Mouse (Mus musculus): Measurements from ENCODE around the gene Desi1. TPM values are rescaled to one million over a fixed set of nuclear protein-coding genes. Genes with fewer than 3 reads are reported as not detected.
A peak's percentile ranks its signal among the peaks of the same experiment; 100 is the strongest.

Desi1 gene
- polyA plus RNA-seq, 1 experiment from 2014 or later, result 27.5 TPM

DNA sequence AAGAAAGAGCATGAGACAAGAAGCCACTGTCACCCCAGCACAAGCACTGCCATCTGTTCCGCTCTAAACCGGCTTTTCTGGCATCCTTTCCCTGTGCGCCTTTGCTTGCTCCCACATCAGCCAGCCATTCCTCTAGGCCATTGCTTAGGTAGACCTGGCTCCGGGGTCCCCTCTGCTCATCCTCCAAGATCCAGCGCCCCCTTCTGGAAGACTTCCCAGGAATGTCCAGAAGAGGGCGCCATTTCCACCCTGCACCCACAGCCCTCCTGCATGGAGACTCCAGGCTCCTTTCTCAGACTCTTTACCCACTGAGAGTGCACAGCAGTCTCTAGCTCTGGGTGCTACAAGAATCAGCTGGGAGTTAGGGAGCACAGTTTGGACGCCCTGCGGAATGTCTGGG is 77.2 kb downstream of the Desi1 start:
- Histone ChIP-seq H3K36me3 (peaks cover 21% of the 10 kb centered on the region), H3K27me3 (ENCODE audit: insufficient read depth, poor library complexity, severe bottlenecking) (no peaks in the 10 kb centered on the region), H3K4me3 (no peak overlapping the region), H3K27ac (no peak overlapping the region), H3K4me1 (peaks cover 11% of the 10 kb centered on the region; the same call in 1 of the 2 replicates), H3K9me3 (no peaks in the 10 kb centered on the region)
- DNase-seq (ENCODE audit: low spot score), result no peak
- WGBS, result 51% methylated on average over 8 of the region's 8 CpGs

DNA sequence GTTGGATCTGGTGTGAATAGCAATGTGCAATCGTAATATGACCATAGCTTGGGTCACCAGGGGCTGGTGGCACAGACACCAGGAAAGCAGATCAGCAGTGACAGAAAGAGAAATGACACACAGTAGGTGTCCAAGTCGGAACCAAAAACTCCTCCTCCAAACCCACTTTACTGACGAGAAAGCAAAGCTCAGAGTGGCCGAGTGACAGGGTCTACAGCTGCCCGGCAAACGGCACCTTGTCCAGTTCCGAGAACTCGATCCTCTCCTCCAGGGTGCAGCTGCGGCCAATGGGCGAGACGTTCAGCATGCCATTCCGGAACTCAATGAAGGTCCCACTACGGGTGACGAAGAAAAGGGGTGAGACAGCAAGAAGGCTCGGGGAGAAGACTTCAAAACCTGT is 78.2 kb downstream of the Desi1 start:
- WGBS, result 94% methylated on average over 15 of the region's 15 CpGs
- peak; percentile 61 for DNase-seq (ENCODE audit: low spot score)
- Histone ChIP-seq H3K4me3 (no peak overlapping the region), H3K27ac (no peak overlapping the region), H3K9me3 (no peaks in the 10 kb centered on the region), H3K4me1 (peaks cover 8% of the 10 kb centered on the region; the same call in 1 of the 2 replicates), H3K27me3 (ENCODE audit: insufficient read depth, poor library complexity, severe bottlenecking) (0 out of 2 replicates have a peak, but pooled peaks cover 3% of the 10 kb centered on the region), H3K36me3 (peaks cover 24% of the 10 kb centered on the region)

DNA sequence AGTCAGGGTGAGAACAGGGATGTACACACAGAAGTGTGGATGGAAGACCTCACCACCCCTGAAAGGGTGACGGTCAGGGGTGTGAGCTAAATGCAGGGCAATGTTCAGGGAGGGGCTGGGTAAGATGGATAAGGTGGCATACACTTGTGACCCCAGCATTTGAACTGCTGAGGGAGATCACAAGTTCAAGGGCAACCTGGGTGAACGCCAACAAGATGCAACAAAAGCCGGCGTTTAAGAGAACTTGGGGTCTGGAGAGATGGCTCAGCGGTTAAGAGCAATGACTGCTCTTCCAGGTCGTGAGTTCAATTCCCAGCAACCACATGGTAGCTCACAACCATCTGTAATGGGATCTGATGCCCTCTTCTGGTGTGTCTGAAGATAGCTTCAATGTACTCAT is 78.9 kb downstream of the Desi1 start:
- Histone ChIP-seq H3K4me3 (no peak overlapping the region), H3K9me3 (no peaks in the 10 kb centered on the region), H3K27ac (no peak overlapping the region), H3K27me3 (ENCODE audit: insufficient read depth, poor library complexity, severe bottlenecking) (0 out of 2 replicates have a peak, but pooled peaks cover 3% of the 10 kb centered on the region), H3K36me3 (peaks cover 24% of the 10 kb centered on the region), H3K4me1 (peaks cover 5% of the 10 kb centered on the region)
- DNase-seq (ENCODE audit: low spot score), result no peak
- WGBS, result 96% methylated on average over 6 of the region's 6 CpGs

DNA sequence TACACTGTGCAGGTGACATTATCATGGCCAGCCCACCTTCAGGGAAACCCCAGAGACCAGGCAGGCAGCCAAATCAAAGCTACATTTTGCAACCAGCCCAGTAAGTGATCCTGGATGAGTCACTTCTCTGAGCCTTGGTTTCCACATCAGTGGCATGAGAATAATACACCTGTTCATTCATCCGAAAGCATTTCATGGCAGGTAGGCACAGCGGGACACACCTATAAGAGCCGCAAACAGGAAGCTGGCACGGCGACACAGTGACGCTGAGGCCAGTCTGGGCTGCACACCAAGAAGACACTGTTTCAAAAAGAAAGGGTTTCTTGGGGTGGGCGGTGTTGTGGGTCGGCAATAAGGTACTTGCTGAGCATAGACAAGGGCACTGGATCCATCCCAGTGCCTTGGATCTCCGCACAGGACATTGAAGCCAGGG is 79.5 kb downstream of the Desi1 start:
- peaks cover 5% of the 10 kb centered on the region for H3K4me1 ChIP-seq
- 0 out of 2 replicates have a peak, but pooled peaks cover 3% of the 10 kb centered on the region for H3K27me3 ChIP-seq (ENCODE audit: insufficient read depth, poor library complexity, severe bottlenecking)
- DNase-seq (ENCODE audit: low spot score), result peak; percentile 68
- H3K9me3 ChIP-seq, result no peaks in the 10 kb centered on the region
- 92% methylated on average over 9 of the region's 9 CpGs for WGBS
- no peak overlapping the region for H3K4me3 ChIP-seq
- peaks cover 24% of the 10 kb centered on the region for H3K36me3 ChIP-seq
- no peak overlapping the region for H3K27ac ChIP-seq

DNA sequence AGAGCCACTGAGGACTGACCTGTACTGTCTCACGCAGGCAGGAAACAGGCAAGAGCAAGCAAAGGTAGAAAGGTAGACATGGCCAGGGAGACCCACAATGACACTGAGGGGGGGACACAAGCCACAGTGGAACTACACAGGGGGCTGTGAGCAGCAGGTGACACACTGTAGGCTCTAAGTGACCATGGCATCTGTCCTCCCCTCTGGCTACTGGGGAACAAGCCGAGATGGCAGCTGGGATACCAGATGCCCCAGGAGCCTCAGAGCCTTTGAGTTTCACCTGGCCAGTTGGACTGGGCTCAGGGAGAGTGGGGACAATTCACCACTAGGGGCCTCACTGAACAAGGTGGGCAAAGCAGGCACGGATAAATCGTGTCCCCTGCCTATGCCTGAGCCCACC is 81.4 kb downstream of the Desi1 start:
- no peaks in the 10 kb centered on the region for H3K9me3 ChIP-seq
- H3K36me3 ChIP-seq, result peaks cover 24% of the 10 kb centered on the region
- H3K4me1 ChIP-seq, result peaks cover 14% of the 10 kb centered on the region
- peak; percentile 70 for DNase-seq (ENCODE audit: low spot score)
- H3K27me3 ChIP-seq (ENCODE audit: insufficient read depth, poor library complexity, severe bottlenecking), result 0 out of 2 replicates have a peak, but pooled peaks cover 3% of the 10 kb centered on the region
- 77% methylated on average over 4 of the region's 4 CpGs for WGBS
- no peak overlapping the region for H3K27ac ChIP-seq
- no peak overlapping the region for H3K4me3 ChIP-seq

DNA sequence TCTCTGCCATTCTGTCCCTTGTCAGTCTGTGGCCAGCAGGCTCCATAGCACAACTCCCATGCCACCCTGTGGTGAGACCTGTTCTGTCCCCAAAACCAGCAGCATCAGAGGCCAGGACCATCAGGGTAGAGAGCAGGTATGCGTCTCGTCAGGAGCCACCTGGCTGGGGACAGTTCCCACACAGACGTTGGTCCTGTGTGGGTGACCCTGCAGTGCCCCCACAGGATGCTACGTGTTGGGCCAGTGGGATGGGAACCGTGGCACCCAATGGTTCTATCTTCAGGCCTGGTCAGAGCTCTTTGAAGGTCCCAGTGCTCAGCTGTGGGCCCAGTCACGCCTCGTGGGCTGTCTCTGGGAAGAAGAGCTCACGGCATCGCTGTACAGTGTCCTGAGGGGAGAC is 82.5 kb downstream of the Desi1 start:
- 89% methylated on average over 9 of the region's 9 CpGs for WGBS

DNA sequence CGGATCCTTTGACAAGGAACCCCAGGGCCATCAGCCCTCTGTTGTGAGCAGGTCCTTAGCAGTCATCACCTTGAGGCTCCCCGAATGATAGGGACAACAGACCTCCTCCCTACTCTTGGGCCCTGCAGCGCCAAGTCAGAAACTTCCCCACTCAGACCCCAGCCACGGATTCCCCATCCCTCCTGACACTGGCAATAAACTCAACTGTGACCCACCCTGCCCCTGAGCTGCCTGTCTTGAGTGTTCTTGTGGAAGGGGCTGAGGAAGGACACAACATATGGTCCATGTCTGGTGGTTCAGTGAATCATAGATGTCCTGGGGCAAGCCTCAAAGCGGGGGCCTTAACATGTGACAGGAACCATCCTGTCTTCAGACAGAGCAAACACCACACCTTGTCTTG is 82.9 kb downstream of the Desi1 start:
- no peaks in the 10 kb centered on the region for H3K9me3 ChIP-seq
- H3K36me3 ChIP-seq, result peaks cover 24% of the 10 kb centered on the region
- no peak overlapping the region for H3K27ac ChIP-seq
- DNase-seq (ENCODE audit: low spot score), result peak; percentile 57
- no peak overlapping the region for H3K4me3 ChIP-seq
- H3K4me1 ChIP-seq, result peaks cover 14% of the 10 kb centered on the region
- WGBS, result 83% methylated on average over 5 of the region's 5 CpGs
- H3K27me3 ChIP-seq (ENCODE audit: insufficient read depth, poor library complexity, severe bottlenecking), result 0 out of 2 replicates have a peak, but pooled peaks cover 3% of the 10 kb centered on the region

More for the DNA sequence above, 82.5 kb downstream of the Desi1 start:
- no peaks in the 10 kb centered on the region for H3K9me3 ChIP-seq
- H3K27me3 ChIP-seq (ENCODE audit: insufficient read depth, poor library complexity, severe bottlenecking), result 0 out of 2 replicates have a peak, but pooled peaks cover 3% of the 10 kb centered on the region
- peaks cover 24% of the 10 kb centered on the region for H3K36me3 ChIP-seq
- H3K27ac ChIP-seq, result no peak overlapping the region
- no peak overlapping the region for H3K4me3 ChIP-seq
- DNase-seq (ENCODE audit: low spot score), result peak; percentile 73
- peaks cover 14% of the 10 kb centered on the region for H3K4me1 ChIP-seq

DNA sequence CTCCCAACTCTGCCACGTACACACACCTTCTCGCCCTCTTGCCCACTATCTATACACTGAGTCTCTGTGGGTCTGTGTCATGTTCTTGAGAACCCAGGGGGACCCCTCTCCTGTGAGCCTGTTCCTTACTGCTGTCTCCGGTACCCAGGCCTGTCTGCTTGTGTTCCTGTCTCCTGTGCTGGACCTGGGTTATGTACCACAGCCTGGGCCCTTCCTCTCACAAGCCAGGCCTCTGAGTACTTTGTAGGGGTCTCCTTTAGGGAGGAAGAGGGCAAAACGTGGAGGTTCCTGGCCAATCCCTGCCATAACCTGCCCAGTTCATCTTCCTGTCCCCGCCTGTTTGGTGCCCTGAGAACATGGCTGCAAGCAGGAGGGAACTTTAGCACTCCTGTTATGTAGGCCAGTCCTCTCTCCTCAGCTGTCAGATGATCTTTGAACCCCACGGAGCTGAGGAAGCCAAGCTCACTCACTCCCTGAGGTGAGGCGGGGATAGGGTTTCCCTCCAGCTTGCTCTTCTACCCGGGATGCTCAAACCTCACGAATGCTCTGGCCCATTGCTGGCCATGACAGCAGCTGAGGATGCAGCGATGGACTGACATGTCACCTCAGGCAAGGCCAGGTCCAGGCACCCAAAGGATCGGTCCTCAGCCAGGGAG is 84.1 kb downstream of the Desi1 start:
- Histone ChIP-seq H3K27me3 (ENCODE audit: insufficient read depth, poor library complexity, severe bottlenecking) (0 out of 2 replicates have a peak, but pooled peaks cover 3% of the 10 kb centered on the region), H3K4me1 (peaks cover 14% of the 10 kb centered on the region), H3K9me3 (no peaks in the 10 kb centered on the region), H3K27ac (no peak overlapping the region), H3K36me3 (peaks cover 18% of the 10 kb centered on the region), H3K4me3 (no peak overlapping the region)
- 63% methylated on average over 11 of the region's 11 CpGs for WGBS
- peak; percentile 64 for DNase-seq (ENCODE audit: low spot score)

DNA sequence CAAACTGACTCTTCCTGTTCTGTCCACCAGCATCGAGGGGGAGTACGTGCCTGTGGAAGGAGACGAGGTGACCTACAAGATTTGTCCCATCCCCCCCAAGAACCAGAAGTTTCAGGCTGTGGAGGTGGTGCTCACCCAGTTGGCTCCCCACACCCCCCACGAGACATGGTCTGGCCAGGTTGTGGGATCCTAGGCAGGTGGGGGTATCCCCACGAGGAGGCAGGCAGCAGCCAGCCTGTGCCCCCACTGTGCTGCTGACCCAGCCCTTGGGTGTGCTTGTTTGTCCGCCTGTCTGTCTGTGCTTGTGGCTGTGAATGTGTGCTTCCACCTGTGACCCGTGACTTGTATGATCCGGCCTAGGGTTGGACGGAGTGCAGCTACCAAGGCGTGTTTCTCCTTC is 84.6 kb downstream of the Desi1 start:
- no peak for DNase-seq (ENCODE audit: low spot score)
- 79% methylated on average over 10 of the region's 10 CpGs for WGBS

DNA sequence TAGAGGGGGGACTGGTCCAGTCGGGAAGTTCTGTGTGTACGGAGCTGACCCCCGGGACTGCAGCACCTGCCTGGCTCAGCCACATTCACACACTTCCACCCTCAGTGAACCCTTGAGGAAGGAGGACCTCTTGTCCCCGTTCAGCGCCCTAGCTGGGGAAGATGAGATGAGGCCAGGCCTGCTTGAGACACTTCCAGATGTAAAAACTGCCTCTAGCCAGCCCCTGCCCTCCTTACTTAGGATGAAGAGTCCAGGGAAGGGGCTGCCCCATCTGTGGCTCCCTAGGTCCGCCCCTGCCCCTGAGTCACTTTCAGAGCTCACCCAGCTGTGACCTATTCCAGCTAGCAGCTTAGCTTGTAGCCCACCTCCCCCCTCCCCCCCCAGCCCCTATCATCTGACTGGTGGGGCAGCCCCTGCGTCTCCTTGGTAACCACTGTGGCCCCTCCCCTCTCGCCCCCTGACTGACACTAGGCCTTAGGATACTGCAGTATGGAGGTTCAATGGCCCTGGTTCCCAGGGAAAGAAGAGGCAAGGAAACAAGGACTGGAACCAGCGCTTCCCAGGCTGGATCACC is 90.4 kb downstream of the Desi1 start:
- Histone ChIP-seq H3K36me3 (no peaks in the 10 kb centered on the region), H3K9me3 (no peaks in the 10 kb centered on the region), H3K27me3 (ENCODE audit: insufficient read depth, poor library complexity, severe bottlenecking) (peaks cover 2% of the 10 kb centered on the region; the same call in 1 of the 2 replicates), H3K4me1 (peaks cover 21% of the 10 kb centered on the region), H3K27ac (peak overlapping the region; percentile 16; the same call in 1 of the 2 replicates), H3K4me3 (no peak overlapping the region)
- no peak for DNase-seq (ENCODE audit: low spot score)
- 26% methylated on average over 9 of the region's 9 CpGs for WGBS

More for the DNA sequence above, 84.6 kb downstream of the Desi1 start:
- Histone ChIP-seq H3K27ac (no peak overlapping the region), H3K36me3 (peaks cover 13% of the 10 kb centered on the region), H3K4me1 (peaks cover 14% of the 10 kb centered on the region), H3K9me3 (no peaks in the 10 kb centered on the region), H3K27me3 (ENCODE audit: insufficient read depth, poor library complexity, severe bottlenecking) (0 out of 2 replicates have a peak, but pooled peaks cover 3% of the 10 kb centered on the region), H3K4me3 (no peak overlapping the region)

Other genes starting within 250 kb of the Desi1 start
- gene Tef, start 231.4 kb downstream of the Desi1 start, polyA plus RNA-seq (2016; fragmentation: Nextera tagmentation; extraction: Ambion mirVana), result 17.3 and 20.2 TPM in 2 replicates
- gene Tob2, start 175.1 kb downstream of the Desi1 start, polyA plus RNA-seq (2016; fragmentation: Nextera tagmentation; extraction: Ambion mirVana), result 13.0 and 15.6 TPM in 2 replicates
- gene Phf5a, start 162.0 kb downstream of the Desi1 start, polyA plus RNA-seq (2016; fragmentation: Nextera tagmentation; extraction: Ambion mirVana), result 154 and 200 TPM in 2 replicates
- gene Aco2, start 161.6 kb downstream of the Desi1 start, polyA plus RNA-seq (2016; fragmentation: Nextera tagmentation; extraction: Ambion mirVana), result 320 and 472 TPM in 2 replicates
- gene Polr3h, start 107.6 kb downstream of the Desi1 start, polyA plus RNA-seq (2016; fragmentation: Nextera tagmentation; extraction: Ambion mirVana), result 108 and 120 TPM in 2 replicates
- gene Csdc2, start 97.1 kb downstream of the Desi1 start, polyA plus RNA-seq (2016; fragmentation: Nextera tagmentation; extraction: Ambion mirVana), result 6.4 and 7.4 TPM in 2 replicates
- gene Pmm1, start 72.9 kb downstream of the Desi1 start, polyA plus RNA-seq (2016; fragmentation: Nextera tagmentation; extraction: Ambion mirVana), result 24.0 and 28.6 TPM in 2 replicates
- gene 1700029P11Rik, start 53.3 kb downstream of the Desi1 start, polyA plus RNA-seq (2016; fragmentation: Nextera tagmentation; extraction: Ambion mirVana), result not detected in 2 replicates
- 98.6 and 99.8 TPM in 2 replicates for gene Xrcc6, start 46.0 kb downstream of the Desi1 start, polyA plus RNA-seq (2016; fragmentation: Nextera tagmentation; extraction: Ambion mirVana)
- gene Snu13, start 13.7 kb upstream of the Desi1 start, polyA plus RNA-seq (2016; fragmentation: Nextera tagmentation; extraction: Ambion mirVana), result 217 and 292 TPM in 2 replicates
- not detected in 2 replicates for gene 4930407I10Rik, start 25.3 kb upstream of the Desi1 start, polyA plus RNA-seq (2016; fragmentation: Nextera tagmentation; extraction: Ambion mirVana)
- 0.05 TPM in 1 of 2 replicates, not detected in the other for gene Mei1, start 36.1 kb upstream of the Desi1 start, polyA plus RNA-seq (2016; fragmentation: Nextera tagmentation; extraction: Ambion mirVana)
- 13.5 and 19.4 TPM in 2 replicates for gene Ccdc134, start 94.1 kb upstream of the Desi1 start, polyA plus RNA-seq (2016; fragmentation: Nextera tagmentation; extraction: Ambion mirVana)
- gene Srebf2, start 113.3 kb upstream of the Desi1 start, polyA plus RNA-seq (2016; fragmentation: Nextera tagmentation; extraction: Ambion mirVana), result 129 and 133 TPM in 2 replicates
- 0.11 and 0.13 TPM in 2 replicates for gene Shisa8, start 179.0 kb upstream of the Desi1 start, polyA plus RNA-seq (2016; fragmentation: Nextera tagmentation; extraction: Ambion mirVana)
- 0.20 TPM in 1 of 2 replicates, not detected in the other for gene Tnfrsf13c, start 190.5 kb upstream of the Desi1 start, polyA plus RNA-seq (2016; fragmentation: Nextera tagmentation; extraction: Ambion mirVana)
- 58.1 and 66.3 TPM in 2 replicates for gene Cenpm, start 210.9 kb upstream of the Desi1 start, polyA plus RNA-seq (2016; fragmentation: Nextera tagmentation; extraction: Ambion mirVana)
- gene 1500009C09Rik, start 218.5 kb upstream of the Desi1 start, polyA plus RNA-seq (2016; fragmentation: Nextera tagmentation; extraction: Ambion mirVana), result not detected in 2 replicates
- gene Sept3, start 241.0 kb upstream of the Desi1 start, polyA plus RNA-seq (2016; fragmentation: Nextera tagmentation; extraction: Ambion mirVana), result 3.7 and 14.0 TPM in 2 replicates